Mouse (Mus musculus) midbrain, embryonic 16.5 days (tissue): ENCODE results near the gene Cacna1c. TPM values are rescaled to one million over a fixed set of nuclear protein-coding genes. Genes with fewer than 3 reads are reported as not detected.

Source experiments
- ATAC-seq: fragments of 200-750 bp; cut with Nextera tagmentation; 2 replicates; pipeline ENCODE4 v1.8.0; 2017; ENCODE audit warnings: moderate TSS enrichment
- H3K27ac ChIP-seq: fragments of 300-500 bp; sonication (generic); 2 replicates; pipeline ENCODE4 v1.5.1; 2014; ENCODE audit warnings: mild to moderate bottlenecking, low read length, mixed read lengths
- H3K27me3 ChIP-seq: fragments of 300-500 bp; sonication (generic); 2 replicates; pipeline ENCODE4 v1.6.1; 2014; ENCODE audit warnings: low read depth, low read length, mixed read lengths; ENCODE audit not compliant: control insufficient read depth, insufficient read depth
- H3K36me3 ChIP-seq: fragments of 300-500 bp; sonication (generic); 2 replicates; pipeline ENCODE4 v1.6.1; 2014; ENCODE audit warnings: mild to moderate bottlenecking, low read length, moderate library complexity, mixed read lengths; ENCODE audit not compliant: control insufficient read depth, insufficient read depth
- H3K4me1 ChIP-seq: fragments of 300-500 bp; sonication (generic); 2 replicates; pipeline ENCODE4 v1.6.1; 2014; ENCODE audit warnings: mild to moderate bottlenecking, low read length, mixed read lengths; ENCODE audit not compliant: control insufficient read depth, insufficient read depth
- H3K4me2 ChIP-seq: fragments of 300-500 bp; sonication (generic); 2 replicates; pipeline ENCODE4 v1.6.1; 2014; ENCODE audit warnings: mild to moderate bottlenecking, low read length, mixed read lengths
- H3K4me3 ChIP-seq: fragments of 300-500 bp; sonication (generic); 2 replicates; pipeline ENCODE4 v1.5.1; 2014; ENCODE audit warnings: low read depth, mild to moderate bottlenecking, low read length, moderate library complexity, mixed read lengths
- H3K9ac ChIP-seq: fragments of 300-500 bp; sonication (generic); 2 replicates; pipeline ENCODE4 v1.6.1; 2014; ENCODE audit warnings: low read depth, low read length, mixed read lengths
- H3K9me3 ChIP-seq: fragments of 300-500 bp; sonication (generic); replicated peaks from 2 replicates; pipeline ENCODE4 v1.6.1; 2014; ENCODE audit warnings: mild to moderate bottlenecking, low read length, mixed read lengths; ENCODE audit not compliant: control insufficient read depth, poor library complexity, severe bottlenecking
- WGBS: fragments of 180-500 bp; shearing (Covaris S2); extraction: QIAGEN DNeasy Blood & Tissue Kit; methylation state at CpG from one replicate; pipeline ENCODE4 v1.1.7; 2014; 5-methylcytosine and 5-hydroxymethylcytosine counted together
- polyA plus RNA-seq: library from polyadenylated mRNA; unstranded; fragments of >200 nt; fragmentation: Nextera tagmentation; extraction: Ambion mirVana; gene quantifications from 2 replicates; pipeline ENCODE4 v1.2.1, GENCODE M21; 2015

The Cacna1c gene
- polyA plus RNA-seq, 1 experiment from 2014 or later: 8.1 TPM

DNA sequence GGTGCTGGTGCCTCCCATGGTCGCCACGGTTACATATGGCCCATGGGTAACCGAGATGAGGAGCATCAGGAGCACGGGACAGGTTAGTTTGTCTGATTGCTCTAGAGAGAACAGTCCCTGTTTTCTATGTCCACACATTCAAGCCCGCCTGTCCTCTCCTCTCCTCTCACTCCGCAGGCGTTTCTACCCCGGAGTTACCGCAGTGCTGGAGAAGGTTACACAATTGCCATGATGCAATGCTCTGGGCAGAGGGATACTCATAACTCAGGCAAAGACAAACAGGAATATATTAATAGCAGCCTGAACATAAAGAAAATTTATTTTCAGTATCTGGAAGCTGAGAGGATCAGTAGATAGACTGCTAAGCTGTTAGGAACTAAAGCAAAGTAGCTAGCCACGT, 58.5 kb downstream of the Cacna1c start:
- H3K9ac ChIP-seq: no peak overlapping the region
- H3K36me3 ChIP-seq: no peaks in the 10 kb centered on the region
- H3K4me3 ChIP-seq: no peak overlapping the region
- ATAC-seq: no peak
- H3K4me1 ChIP-seq: no peaks in the 10 kb centered on the region
- no peak overlapping the region for H3K27ac ChIP-seq
- H3K27me3 ChIP-seq: no peaks in the 10 kb centered on the region
- no peaks in the 10 kb centered on the region for H3K9me3 ChIP-seq
- WGBS: 88% methylated on average over 10 of the region's 10 CpGs
- no peak overlapping the region for H3K4me2 ChIP-seq

DNA sequence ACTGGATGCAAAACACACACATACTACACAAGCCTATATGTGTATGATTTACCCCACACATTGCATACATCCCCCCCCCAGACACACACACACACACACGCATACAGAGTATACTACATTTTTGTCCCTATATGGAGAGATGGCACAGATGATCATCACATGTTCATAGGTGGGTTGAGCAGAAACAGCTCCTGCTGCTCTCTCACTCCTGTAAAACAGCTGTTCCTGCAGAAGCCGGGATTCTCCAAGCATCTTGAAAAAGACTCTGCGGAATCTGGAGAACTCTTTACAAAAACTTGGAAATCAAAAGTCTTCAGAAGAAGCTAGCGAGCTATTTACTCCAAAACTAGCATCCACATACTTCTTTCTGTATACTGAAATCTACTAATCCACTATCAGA, 63.4 kb downstream of the Cacna1c start:
- H3K4me2 ChIP-seq: no peak overlapping the region
- 93% methylated on average over 4 of the region's 4 CpGs for WGBS
- H3K4me3 ChIP-seq: no peak overlapping the region
- no peak overlapping the region for H3K9ac ChIP-seq
- no peak overlapping the region for H3K27ac ChIP-seq
- H3K9me3 ChIP-seq: no peaks in the 10 kb centered on the region
- H3K4me1 ChIP-seq: no peaks in the 10 kb centered on the region
- H3K27me3 ChIP-seq: no peaks in the 10 kb centered on the region
- ATAC-seq: no peak
- H3K36me3 ChIP-seq: no peaks in the 10 kb centered on the region

DNA sequence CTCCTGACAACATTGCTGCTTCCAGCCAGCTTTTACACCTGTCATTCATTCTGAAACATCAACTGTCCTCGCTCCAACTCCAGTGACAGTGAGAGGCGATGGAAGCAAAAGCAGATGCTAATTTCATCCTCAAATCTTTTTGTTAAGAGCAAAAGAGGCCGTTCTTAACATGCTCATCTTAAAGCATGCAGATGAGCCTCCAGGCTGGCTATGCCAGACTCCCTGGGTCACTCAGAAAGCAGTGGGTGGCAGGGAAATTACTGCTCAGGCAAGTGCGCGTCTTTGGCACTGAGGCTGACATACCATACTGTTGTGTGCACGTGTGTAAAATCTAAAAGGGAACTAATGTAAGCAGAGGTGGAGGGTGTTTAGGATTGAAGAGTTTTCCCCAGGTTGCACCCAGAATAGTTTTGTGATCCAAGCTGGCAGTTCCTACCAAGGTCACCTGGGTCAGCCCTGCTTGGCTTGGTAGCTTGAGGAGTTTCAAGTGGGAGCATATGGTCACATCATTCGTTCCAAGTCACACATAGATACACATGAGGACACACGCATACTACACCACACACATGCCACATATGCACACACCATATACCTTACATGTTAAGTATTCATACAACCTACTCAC, 64.0 kb downstream of the Cacna1c start:
- no peaks in the 10 kb centered on the region for H3K4me1 ChIP-seq
- no peak overlapping the region for H3K4me3 ChIP-seq
- H3K9ac ChIP-seq: no peak overlapping the region
- no peaks in the 10 kb centered on the region for H3K27me3 ChIP-seq
- H3K9me3 ChIP-seq: no peaks in the 10 kb centered on the region
- ATAC-seq: no peak
- H3K36me3 ChIP-seq: no peaks in the 10 kb centered on the region
- no peak overlapping the region for H3K4me2 ChIP-seq
- no peak overlapping the region for H3K27ac ChIP-seq
- 67% methylated on average over 8 of the region's 8 CpGs for WGBS

- no peaks in the 10 kb centered on the region for H3K4me1 ChIP-seq
- H3K27ac ChIP-seq: no peak overlapping the region
- H3K9me3 ChIP-seq: no peaks in the 10 kb centered on the region; the same call in 1 of the 2 replicates
- no peak for ATAC-seq
- H3K9ac ChIP-seq: no peak overlapping the region
- H3K27me3 ChIP-seq: no peaks in the 10 kb centered on the region
- H3K4me2 ChIP-seq: no peak overlapping the region
- H3K36me3 ChIP-seq: no peaks in the 10 kb centered on the region
- no peak overlapping the region for H3K4me3 ChIP-seq
- 80% methylated on average over 5 of the region's 5 CpGs for WGBS
Measured at GRCm38 (mm10) chr6:119129664-119130063, 66.6 kb downstream of the Cacna1c start.

DNA sequence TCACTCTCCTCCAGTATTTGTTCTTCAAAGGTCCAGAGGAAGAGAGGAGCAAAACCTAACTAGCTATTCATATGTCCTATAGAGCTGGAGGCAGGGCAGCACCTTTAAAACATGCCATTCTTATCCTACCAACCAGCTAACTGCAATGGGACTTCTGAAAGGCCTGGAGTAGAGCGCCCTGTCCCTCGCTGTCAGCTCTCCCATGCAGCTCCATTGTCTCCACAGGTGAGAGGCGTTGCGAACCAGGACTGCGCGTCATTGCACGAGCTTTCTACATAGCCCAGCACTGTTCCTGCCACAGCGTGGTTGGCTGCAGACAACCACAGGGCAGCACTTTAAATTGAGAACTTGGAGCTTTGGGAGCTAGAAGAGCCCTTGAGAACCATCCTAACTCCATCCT, 67.7 kb downstream of the Cacna1c start:
- no peak overlapping the region for H3K4me3 ChIP-seq
- H3K27me3 ChIP-seq: no peaks in the 10 kb centered on the region
- H3K4me1 ChIP-seq: no peaks in the 10 kb centered on the region
- H3K9me3 ChIP-seq: no peaks in the 10 kb centered on the region; the same call in 1 of the 2 replicates
- H3K4me2 ChIP-seq: no peak overlapping the region
- H3K27ac ChIP-seq: no peak overlapping the region
- H3K36me3 ChIP-seq: no peaks in the 10 kb centered on the region
- no peak for ATAC-seq
- 83% methylated on average over 8 of the region's 8 CpGs for WGBS
- no peak overlapping the region for H3K9ac ChIP-seq

DNA sequence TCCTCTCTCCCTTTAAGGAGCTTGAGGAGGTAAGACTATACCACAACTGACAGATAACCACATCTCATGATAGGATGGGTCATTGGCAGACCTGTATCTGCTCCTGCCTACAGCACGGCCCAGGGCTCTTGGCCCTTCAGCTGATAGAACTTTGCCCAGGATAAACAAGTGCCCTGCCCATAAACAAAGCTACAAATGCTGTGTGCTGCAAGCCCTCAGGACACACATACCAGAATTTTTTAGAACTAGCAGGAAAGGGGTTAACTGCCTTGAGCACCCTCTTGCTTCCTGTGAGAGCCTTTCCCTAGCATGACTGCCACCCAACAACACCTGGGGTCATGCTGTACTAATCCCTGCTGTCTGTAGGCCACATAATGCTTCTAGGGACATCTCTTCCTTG, 68.1 kb downstream of the Cacna1c start:
- 100% methylated on average over 1 of the region's 1 CpGs for WGBS
- no peak for ATAC-seq

GRCm38 (mm10) chr6:119126991-119127390, 69.2 kb downstream of the Cacna1c start:
- no peak overlapping the region for H3K27ac ChIP-seq
- no peak overlapping the region for H3K4me3 ChIP-seq
- H3K9ac ChIP-seq: no peak overlapping the region
- H3K36me3 ChIP-seq: no peaks in the 10 kb centered on the region
- no peak overlapping the region for H3K4me2 ChIP-seq
- no peaks in the 10 kb centered on the region for H3K27me3 ChIP-seq
- 89% methylated on average over 3 of the region's 3 CpGs for WGBS
- no peaks in the 10 kb centered on the region for H3K4me1 ChIP-seq
- ATAC-seq: no peak
- H3K9me3 ChIP-seq: no peaks in the 10 kb centered on the region; the same call in 1 of the 2 replicates

More for the DNA sequence above, 68.1 kb downstream of the Cacna1c start:
- H3K27ac ChIP-seq: no peak overlapping the region
- H3K4me1 ChIP-seq: no peaks in the 10 kb centered on the region
- no peak overlapping the region for H3K9ac ChIP-seq
- no peaks in the 10 kb centered on the region for H3K27me3 ChIP-seq
- H3K36me3 ChIP-seq: no peaks in the 10 kb centered on the region
- H3K4me2 ChIP-seq: no peak overlapping the region
- H3K4me3 ChIP-seq: no peak overlapping the region
- no peaks in the 10 kb centered on the region; the same call in 1 of the 2 replicates for H3K9me3 ChIP-seq

DNA sequence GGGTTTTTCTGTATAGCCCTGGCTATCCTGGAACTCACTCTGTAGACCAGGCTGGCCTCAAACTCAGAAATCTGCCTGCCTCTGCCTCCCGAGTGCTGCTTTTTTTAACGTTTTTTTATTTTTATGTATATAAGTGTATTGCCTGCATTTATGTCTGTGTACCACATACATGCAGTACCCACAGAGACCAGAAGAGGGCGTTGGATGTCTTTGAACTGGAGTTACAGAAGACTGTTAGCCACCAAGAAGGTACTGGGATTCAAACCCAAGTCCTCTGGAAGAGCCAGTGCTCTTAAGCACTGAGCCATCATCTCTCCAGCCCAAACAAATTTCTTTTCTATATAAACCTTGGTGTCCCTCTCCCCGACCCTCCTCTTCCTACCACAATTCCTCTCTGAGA, 77.8 kb downstream of the Cacna1c start:
- Histone ChIP-seq H3K9me3 (no peaks in the 10 kb centered on the region), H3K4me1 (no peaks in the 10 kb centered on the region), H3K27ac (no peak overlapping the region), H3K9ac (no peak overlapping the region), H3K27me3 (no peaks in the 10 kb centered on the region), H3K4me3 (no peak overlapping the region), H3K36me3 (no peaks in the 10 kb centered on the region), H3K4me2 (no peak overlapping the region)
- no peak for ATAC-seq
- 60% methylated on average over 4 of the region's 4 CpGs for WGBS

DNA sequence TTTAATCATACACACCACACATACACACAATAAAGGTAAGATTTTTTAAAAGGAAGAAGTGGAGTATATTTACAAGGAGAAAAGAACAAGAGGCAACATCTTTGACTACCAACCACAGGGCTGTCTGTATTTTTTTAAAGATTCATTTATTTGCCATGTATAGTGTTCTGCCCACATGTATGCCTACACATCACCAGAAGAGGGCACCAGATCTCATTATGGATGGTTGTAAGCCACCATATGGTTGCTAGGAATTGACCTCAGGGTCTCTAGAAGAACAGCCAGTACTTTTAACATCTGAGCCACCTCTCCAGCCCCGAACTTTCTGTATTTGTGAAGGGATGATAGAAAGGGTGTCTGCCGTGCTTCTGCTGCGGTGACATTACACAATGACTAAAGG, 79.9 kb downstream of the Cacna1c start:
- H3K36me3 ChIP-seq: no peaks in the 10 kb centered on the region
- H3K9me3 ChIP-seq: no peaks in the 10 kb centered on the region
- no peak overlapping the region for H3K4me3 ChIP-seq
- H3K4me1 ChIP-seq: no peaks in the 10 kb centered on the region
- no peak overlapping the region for H3K27ac ChIP-seq
- H3K4me2 ChIP-seq: no peak overlapping the region
- WGBS: 86% methylated on average over 3 of the region's 3 CpGs
- no peak overlapping the region for H3K9ac ChIP-seq
- ATAC-seq: no peak
- H3K27me3 ChIP-seq: no peaks in the 10 kb centered on the region
